Mouse (Mus musculus) liver, embryonic 14.5 days (tissue): ENCODE measurements around the gene Arl15.

Experiments used
- CTCF ChIP-seq: IDR thresholded peaks from 2 replicates; pipeline ENCODE4 v1.5.1; 2016; ENCODE audit warnings: antibody characterized with exemption, low read depth, control low read depth
- EP300 ChIP-seq: IDR thresholded peaks from 2 replicates; pipeline ENCODE4 v1.6.1; 2016; ENCODE audit warnings: antibody characterized with exemption, low read depth

DNA sequence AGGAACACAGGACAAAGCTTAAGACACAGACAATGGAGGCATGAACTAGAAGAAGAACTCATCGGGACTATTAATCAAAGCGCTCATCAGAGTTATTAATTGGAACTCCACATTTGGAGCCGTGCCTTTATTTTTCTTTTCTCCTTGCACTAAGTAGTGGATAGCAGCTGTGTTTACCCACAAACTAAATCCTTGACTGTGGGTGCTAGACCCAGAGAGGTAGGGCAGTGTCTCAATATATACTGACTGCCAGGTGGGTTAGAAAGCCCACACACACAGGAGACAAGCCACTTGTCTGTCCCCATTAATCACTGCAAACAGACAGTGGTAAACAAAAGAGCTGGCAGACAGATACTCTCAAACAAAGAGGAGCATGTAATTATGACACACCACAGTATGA lies 147.6 kb downstream of the Arl15 start:
- TF ChIP-seq EP300 (no peak), CTCF (no peak)
